Mouse (Mus musculus) limb, embryonic 10.5 days (tissue): ENCODE results near the gene Pias4. TPM values are rescaled to one million over a fixed set of nuclear protein-coding genes. Genes with fewer than 3 reads are reported as not detected.
A peak's percentile ranks its signal among the peaks of the same experiment; 100 is the strongest.
"Not testable (repeated sequence)": the region's sequence is repeated elsewhere in the genome, so short reads cannot be mapped to it uniquely, and the experiment has no call there.

Experiments used
- DNase-seq: peaks from one replicate; pipeline ENCODE4 v3.0.0-alpha.2; 2017; ENCODE audit warnings: low spot score
- H3K27ac ChIP-seq: fragments of 300-500 bp; sonication (generic); 2 replicates; pipeline ENCODE4 v1.5.1; 2016; ENCODE audit warnings: mild to moderate bottlenecking
- H3K27me3 ChIP-seq: fragments of 300-500 bp; sonication (generic); 2 replicates; pipeline ENCODE4 v1.6.1; 2016; ENCODE audit warnings: low read depth, mild to moderate bottlenecking; ENCODE audit not compliant: poor library complexity, severe bottlenecking
- H3K36me3 ChIP-seq: fragments of 300-500 bp; sonication (generic); 2 replicates; pipeline ENCODE4 v1.6.1; 2016; ENCODE audit warnings: mild to moderate bottlenecking, moderate library complexity
- H3K4me1 ChIP-seq: fragments of 300-500 bp; sonication (generic); 2 replicates; pipeline ENCODE4 v1.6.1; 2016
- H3K4me3 ChIP-seq: fragments of 300-500 bp; sonication (generic); 2 replicates; pipeline ENCODE4 v1.5.1; 2016; ENCODE audit warnings: mild to moderate bottlenecking, moderate library complexity
- H3K9me3 ChIP-seq: fragments of 300-500 bp; sonication (generic); replicated peaks from 2 replicates; pipeline ENCODE4 v1.6.1; 2016; ENCODE audit warnings: mild to moderate bottlenecking
- WGBS: fragments of 180-500 bp; shearing (Covaris S2); methylation state at CpG from one replicate; pipeline ENCODE4 v1.1.7; 2016; 5-methylcytosine and 5-hydroxymethylcytosine counted together
- polyA plus RNA-seq: library from polyadenylated mRNA; unstranded; fragments of >200 nt; fragmentation: Nextera tagmentation; extraction: Ambion mirVana; gene quantifications from 2 replicates; pipeline ENCODE4 v1.2.1, GENCODE M21; 2016

The Pias4 gene
- 73.6 and 73.9 TPM in 2 replicates for polyA plus RNA-seq

DNA sequence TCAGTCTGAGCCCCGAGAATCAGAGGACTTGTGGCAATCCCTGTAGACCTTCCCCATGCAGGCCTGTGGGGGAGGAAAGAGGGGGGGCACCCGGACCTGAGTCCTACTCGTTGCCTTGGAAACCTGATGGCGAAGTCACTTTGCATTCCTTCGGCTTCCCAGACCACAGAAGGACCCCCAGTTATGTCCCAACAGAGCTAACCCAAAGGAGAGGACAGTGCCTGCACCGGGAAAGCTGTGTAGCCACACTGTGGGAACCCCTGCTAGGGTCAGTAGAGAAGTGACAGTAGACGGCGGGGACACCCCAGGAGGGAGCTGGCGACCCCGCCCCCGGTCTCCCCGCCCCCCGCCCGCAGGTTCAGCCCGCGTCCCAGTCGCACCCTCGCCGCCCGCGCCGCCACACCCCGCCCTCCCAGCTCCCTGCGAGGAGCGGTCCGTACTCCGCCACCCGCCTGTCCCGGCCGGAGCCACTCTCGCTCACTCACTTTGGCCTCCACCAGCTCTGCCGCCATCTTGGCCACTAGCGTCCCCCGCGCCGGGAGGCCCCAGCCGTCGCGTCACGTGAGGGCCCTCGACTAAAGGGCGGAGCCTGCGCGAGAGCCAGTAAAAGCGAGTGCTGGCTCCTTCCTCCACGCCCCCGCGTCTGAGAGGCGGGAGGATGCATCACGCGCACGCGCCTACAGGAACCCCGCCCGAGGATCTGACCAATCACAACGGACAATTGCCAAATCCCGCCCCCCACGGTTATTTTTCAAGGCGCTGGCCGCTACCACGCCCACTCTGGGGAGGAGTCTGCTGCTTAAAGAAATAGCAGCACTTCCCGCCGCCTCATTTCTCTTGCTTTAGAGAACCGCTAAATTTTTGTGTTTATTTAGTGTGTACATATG, at the start of gene Pias4:
Gene Pias4, minus strand, starts transcription at position 724 of the 887 bp plus-strand sequence.
- no peaks in the 10 kb centered on the region for H3K9me3 ChIP-seq
- peak within 1 kb of the TSS; percentile 90 for H3K27ac ChIP-seq
- 1% methylated on average over 64 of the region's 64 CpGs for WGBS
- H3K4me1 ChIP-seq = peaks cover 40% of the 10 kb centered on the region
- H3K27me3 ChIP-seq = no peaks in the 10 kb centered on the region
- H3K36me3 ChIP-seq = peaks cover 31% of the 10 kb centered on the region
- DNase-seq = peak; percentile 99
- H3K4me3 ChIP-seq = peak within 1 kb of the TSS; percentile 93

DNA sequence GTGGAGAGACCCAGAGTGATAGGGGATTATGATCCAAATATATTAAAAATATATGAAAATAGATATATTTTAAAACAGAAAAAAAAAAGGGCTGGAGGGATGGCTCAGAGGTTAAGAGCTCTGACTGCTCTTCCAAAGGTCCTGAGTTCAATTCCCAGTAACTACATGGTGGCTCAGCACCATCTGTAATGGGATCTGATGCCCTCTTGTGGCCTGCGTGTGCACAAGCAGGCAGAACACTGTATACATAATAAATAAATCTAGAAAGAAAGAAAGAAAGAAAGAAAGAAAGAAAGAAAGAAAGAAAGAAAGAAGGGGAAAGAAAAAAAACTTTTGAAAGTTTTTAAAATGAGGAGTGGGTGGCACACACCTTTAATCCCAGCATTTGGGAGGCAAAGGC, 49.5 kb upstream of the Pias4 start:
- DNase-seq, H3K9me3 ChIP-seq, H3K27me3 ChIP-seq, H3K27ac ChIP-seq, H3K4me1 ChIP-seq, H3K4me3 ChIP-seq, H3K36me3 ChIP-seq: not testable (repeated sequence)
- WGBS = 27% methylated on average over 1 of the region's 1 CpGs

GRCm38 (mm10) chr10:81216810-81217209, 49.1 kb upstream of the Pias4 start:
- H3K27me3 ChIP-seq = no peaks in the 10 kb centered on the region; the same call in 1 of the 2 replicates
- 0 out of 2 replicates have a peak, but pooled peaks cover 3% of the 10 kb centered on the region for H3K4me1 ChIP-seq
- no peak overlapping the region for H3K4me3 ChIP-seq
- H3K9me3 ChIP-seq = no peaks in the 10 kb centered on the region; the same call in 1 of the 2 replicates
- H3K27ac ChIP-seq = no peak overlapping the region
- H3K36me3 ChIP-seq = no peaks in the 10 kb centered on the region
- 86% methylated on average over 6 of the region's 6 CpGs for WGBS
- no peak for DNase-seq

- no peak for DNase-seq
- no peaks in the 10 kb centered on the region; the same call in 1 of the 2 replicates for H3K27me3 ChIP-seq
Observed at GRCm38 (mm10) chr10:81216260-81216659, 48.5 kb upstream of the Pias4 start.

DNA sequence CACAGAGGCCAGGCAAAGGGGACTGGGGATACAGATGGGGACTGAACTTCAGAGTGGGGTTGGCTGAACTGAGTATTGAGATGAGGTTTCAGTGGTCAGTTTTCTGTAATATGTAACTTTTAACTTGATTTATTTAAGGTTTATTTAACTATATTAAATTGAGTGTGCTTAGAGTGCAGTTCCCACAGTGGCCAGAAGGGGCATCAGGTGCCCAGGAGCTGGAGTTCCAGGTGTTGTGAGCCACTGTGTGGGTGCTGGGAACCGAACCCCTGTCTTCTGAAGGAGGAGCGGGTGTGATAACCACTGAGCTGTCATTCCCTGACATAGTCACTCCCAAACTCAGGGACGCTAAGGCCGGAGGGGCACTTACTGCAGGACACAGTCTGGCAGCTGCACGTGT, 42.4 kb upstream of the Pias4 start:
- WGBS = 94% methylated on average over 5 of the region's 5 CpGs

More at GRCm38 (mm10) chr10:81216260-81216659, 48.5 kb upstream of the Pias4 start:
- Histone ChIP-seq H3K9me3 (no peaks in the 10 kb centered on the region; the same call in 1 of the 2 replicates), H3K36me3 (no peaks in the 10 kb centered on the region), H3K27ac (no peak overlapping the region), H3K4me3 (no peak overlapping the region), H3K4me1 (0 out of 2 replicates have a peak, but pooled peaks cover 3% of the 10 kb centered on the region)
- WGBS = 88% methylated on average over 6 of the region's 6 CpGs

GRCm38 (mm10) chr10:81204137-81204536, 36.4 kb upstream of the Pias4 start:
- H3K27me3 ChIP-seq = peaks cover 18% of the 10 kb centered on the region
- H3K27ac ChIP-seq = no peak overlapping the region
- no peaks in the 10 kb centered on the region for H3K9me3 ChIP-seq
- no peak overlapping the region for H3K4me3 ChIP-seq
- H3K36me3 ChIP-seq = no peaks in the 10 kb centered on the region
- no peaks in the 10 kb centered on the region for H3K4me1 ChIP-seq
- DNase-seq = no peak
- 72% methylated on average over 4 of the region's 4 CpGs for WGBS

More for the DNA sequence above, 42.4 kb upstream of the Pias4 start:
- no peak for DNase-seq
- Histone ChIP-seq H3K27me3 (no peaks in the 10 kb centered on the region), H3K9me3 (peaks cover 2% of the 10 kb centered on the region; the same call in 1 of the 2 replicates), H3K4me1 (no peaks in the 10 kb centered on the region), H3K36me3 (no peaks in the 10 kb centered on the region), H3K27ac (no peak overlapping the region), H3K4me3 (no peak overlapping the region)

- Histone ChIP-seq H3K27ac (no peak overlapping the region), H3K4me1 (no peaks in the 10 kb centered on the region), H3K4me3 (no peak overlapping the region), H3K36me3 (no peaks in the 10 kb centered on the region), H3K27me3 (peaks cover 18% of the 10 kb centered on the region), H3K9me3 (no peaks in the 10 kb centered on the region)
- 69% methylated on average over 8 of the region's 8 CpGs for WGBS
- DNase-seq = no peak
Observed at GRCm38 (mm10) chr10:81202978-81203720, 35.4 kb upstream of the Pias4 start.

DNA sequence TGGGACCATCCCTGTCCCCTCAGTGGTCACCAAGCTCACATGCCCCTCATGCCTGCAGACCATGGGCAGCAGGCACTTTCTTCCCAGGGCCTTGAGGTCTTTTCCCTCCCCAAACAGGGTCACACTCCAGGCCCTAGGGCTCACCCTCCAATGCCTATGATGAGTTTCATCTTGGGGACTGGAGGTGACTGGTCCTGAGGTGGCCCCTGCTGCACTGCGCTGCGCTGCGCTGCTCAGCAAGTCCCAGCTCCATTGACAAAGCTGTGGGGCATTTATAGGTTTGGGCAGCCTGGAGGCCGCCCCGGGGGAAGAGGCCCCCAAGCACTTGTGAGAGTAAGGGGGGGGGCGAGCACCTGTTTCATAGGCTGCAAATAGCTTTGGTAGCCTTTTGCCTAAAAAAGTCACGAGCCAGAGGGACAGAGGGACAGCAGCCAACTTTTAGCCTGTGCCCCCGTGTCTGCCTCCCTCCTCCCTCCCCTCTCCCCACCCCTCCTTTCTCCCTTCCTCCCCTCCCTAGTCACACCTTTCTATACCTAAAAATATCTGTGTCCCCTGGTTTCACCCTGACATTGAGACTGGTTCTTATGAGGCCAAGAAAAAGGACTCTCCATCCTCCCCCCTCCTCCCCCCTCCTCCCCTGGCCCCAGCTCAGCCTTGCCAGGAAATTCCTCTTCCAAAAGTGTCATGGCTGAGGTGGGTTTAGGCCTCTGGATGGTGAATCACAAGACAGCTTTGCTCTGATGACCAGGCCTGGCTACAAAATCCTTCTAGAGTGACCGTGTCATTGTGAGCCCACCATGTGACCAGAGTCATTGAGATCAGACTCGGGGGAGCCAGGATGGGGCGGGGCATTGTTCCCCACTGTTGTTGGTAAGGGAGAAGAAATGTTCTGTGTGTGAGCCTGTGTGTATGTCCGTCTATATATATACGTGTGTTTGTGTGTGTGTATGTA, 34.4 kb upstream of the Pias4 start, which contains the start of gene Nmrk2:
Gene Nmrk2, minus strand, starts transcription at position 245 of the 952 bp plus-strand sequence.
- no peak within 1 kb of the TSS for H3K27ac ChIP-seq
- peaks cover 24% of the 10 kb centered on the region for H3K27me3 ChIP-seq
- no peaks in the 10 kb centered on the region for H3K9me3 ChIP-seq
- no peaks in the 10 kb centered on the region for H3K4me1 ChIP-seq
- DNase-seq = no peak
- 64% methylated on average over 13 of the region's 13 CpGs for WGBS
- H3K4me3 ChIP-seq = no peak within 1 kb of the TSS
- H3K36me3 ChIP-seq = no peaks in the 10 kb centered on the region

DNA sequence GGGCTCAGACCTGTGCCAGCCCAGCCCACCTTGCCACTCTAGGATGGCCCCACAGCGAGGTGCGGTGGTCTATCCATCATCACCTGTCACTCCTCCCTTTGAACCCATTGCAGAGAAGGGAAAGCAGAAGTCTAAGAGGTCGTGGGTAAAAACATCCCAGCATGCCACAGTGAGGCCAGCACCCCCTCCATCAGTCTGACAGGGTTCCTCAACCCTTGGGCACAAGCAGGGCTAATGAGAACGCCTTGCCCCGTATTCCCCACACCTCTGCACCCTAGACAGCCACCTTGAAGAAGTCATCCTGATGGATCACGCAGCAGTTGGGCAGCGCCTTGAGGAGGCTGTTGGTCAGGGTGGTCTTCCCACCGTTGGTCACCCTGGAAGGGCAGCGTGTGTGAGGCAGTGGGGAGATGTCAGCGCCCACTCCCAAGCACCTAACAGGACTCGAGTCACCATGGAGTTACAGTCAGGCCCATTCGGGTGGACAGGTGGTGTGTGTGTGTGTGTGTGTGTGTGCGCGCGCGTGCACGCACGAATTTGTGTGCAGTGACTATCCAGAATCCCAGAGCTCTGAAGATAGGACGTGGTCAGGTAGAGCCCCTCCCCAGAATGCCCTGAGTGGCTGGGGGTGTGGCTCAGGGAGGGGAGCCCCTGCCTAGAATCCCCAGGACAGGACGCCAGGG, 33.0 kb upstream of the Pias4 start:
- no peaks in the 10 kb centered on the region for H3K36me3 ChIP-seq
- H3K27ac ChIP-seq = no peak overlapping the region
- no peak overlapping the region for H3K4me3 ChIP-seq
- no peaks in the 10 kb centered on the region for H3K9me3 ChIP-seq
- no peak for DNase-seq
- H3K27me3 ChIP-seq = peaks cover 38% of the 10 kb centered on the region
- WGBS = 79% methylated on average over 20 of the region's 20 CpGs
- no peaks in the 10 kb centered on the region for H3K4me1 ChIP-seq

DNA sequence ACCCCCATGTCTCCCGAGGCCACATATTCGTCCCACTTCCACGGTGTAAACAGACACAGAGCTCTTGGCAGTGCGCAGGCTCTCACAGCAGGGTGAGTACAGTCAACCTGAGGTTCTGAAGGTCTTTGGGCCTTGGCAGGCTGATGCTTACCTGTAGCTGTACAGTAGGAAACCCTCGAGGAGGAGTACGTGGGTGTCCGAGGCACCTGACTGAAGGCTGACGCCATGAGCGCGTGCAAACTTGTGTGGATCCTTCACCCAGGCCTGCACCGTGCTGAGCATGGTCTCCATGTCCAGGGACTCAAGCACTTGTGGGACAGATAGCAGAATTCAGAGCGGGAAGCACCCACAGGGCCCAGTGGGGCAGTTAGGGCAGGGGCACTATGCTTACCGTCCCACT, 32.4 kb upstream of the Pias4 start:
- no peak overlapping the region for H3K4me3 ChIP-seq
- no peaks in the 10 kb centered on the region for H3K36me3 ChIP-seq
- peaks cover 44% of the 10 kb centered on the region for H3K27me3 ChIP-seq
- no peaks in the 10 kb centered on the region for H3K9me3 ChIP-seq
- no peaks in the 10 kb centered on the region for H3K4me1 ChIP-seq
- 85% methylated on average over 13 of the region's 13 CpGs for WGBS
- no peak overlapping the region for H3K27ac ChIP-seq
- no peak for DNase-seq

DNA sequence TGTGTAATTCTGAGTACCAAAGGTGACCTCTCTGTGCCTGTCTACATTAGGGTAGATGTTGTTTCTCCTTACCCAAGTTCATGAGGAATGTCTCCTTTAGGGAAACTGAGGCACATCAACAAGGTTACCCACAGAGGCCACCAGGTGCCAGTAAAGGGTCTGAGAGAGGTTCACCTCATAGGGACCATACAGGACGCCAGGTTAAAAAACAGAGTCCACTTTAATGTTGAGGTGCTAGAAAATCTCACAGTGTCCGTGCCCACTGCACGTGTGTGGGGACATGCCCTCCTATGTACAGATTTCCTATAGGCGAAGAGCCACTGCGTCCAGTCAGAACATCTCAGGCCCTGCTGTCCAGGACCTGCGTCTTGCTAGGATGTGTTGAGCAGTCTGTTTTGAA, 31.3 kb upstream of the Pias4 start:
- Histone ChIP-seq H3K4me3 (no peak overlapping the region), H3K27ac (no peak overlapping the region), H3K27me3 (peaks cover 55% of the 10 kb centered on the region), H3K36me3 (no peaks in the 10 kb centered on the region), H3K9me3 (no peaks in the 10 kb centered on the region), H3K4me1 (peaks cover 7% of the 10 kb centered on the region)
- DNase-seq = no peak
- 87% methylated on average over 6 of the region's 6 CpGs for whole genome bisulfite sequencing

GRCm38 (mm10) chr10:81198230-81198629, 30.5 kb upstream of the Pias4 start:
- DNase-seq = peak; percentile 74
- H3K4me1 ChIP-seq = peaks cover 11% of the 10 kb centered on the region
- no peak overlapping the region for H3K27ac ChIP-seq
- no peaks in the 10 kb centered on the region for H3K9me3 ChIP-seq
- peaks cover 63% of the 10 kb centered on the region for H3K27me3 ChIP-seq
- H3K4me3 ChIP-seq = no peak overlapping the region
- 2% methylated on average over 9 of the region's 9 CpGs for WGBS
- H3K36me3 ChIP-seq = no peaks in the 10 kb centered on the region
